Mouse (Mus musculus) small intestine, adult 2 months (tissue): ENCODE measurements around the gene Irf2. TPM values are rescaled to one million over a fixed set of nuclear protein-coding genes. Genes with fewer than 3 reads are reported as not detected.

Experiments
- H3K27ac ChIP-seq: fragments of 200-500 bp; 2 replicates; pipeline ENCODE4 v1.5.1; 2012; ENCODE audit warnings: low read depth, low read length, control low read depth, inconsistent platforms; ENCODE audit not compliant: insufficient read depth
- H3K27me3 ChIP-seq: fragments of 200-500 bp; 2 replicates; pipeline ENCODE4 v1.6.1; 2012; ENCODE audit warnings: mild to moderate bottlenecking, moderate library complexity, low read length, inconsistent platforms; ENCODE audit not compliant: control insufficient read depth, insufficient read depth
- H3K36me3 ChIP-seq: fragments of 200-500 bp; 2 replicates; pipeline ENCODE4 v1.6.1; 2012; ENCODE audit warnings: mild to moderate bottlenecking, low read length, control low read depth, inconsistent platforms; ENCODE audit not compliant: control insufficient read depth, insufficient read depth
- H3K4me1 ChIP-seq: fragments of 200-500 bp; 2 replicates; pipeline ENCODE4 v1.6.1; 2012; ENCODE audit warnings: low read length, inconsistent platforms, mixed read lengths; ENCODE audit not compliant: control insufficient read depth, insufficient read depth, insufficient read length
- H3K4me3 ChIP-seq: fragments of 200-500 bp; 2 replicates; pipeline ENCODE4 v1.5.1; 2012; ENCODE audit warnings: low read depth, mild to moderate bottlenecking, control low read depth, inconsistent platforms, low read length, moderate library complexity
- CTCF ChIP-seq: fragments of 200-500 bp; IDR thresholded peaks from 2 replicates; pipeline ENCODE4 v1.5.1; 2012; ENCODE audit warnings: low read depth, mild to moderate bottlenecking, control low read depth, inconsistent platforms, low read length, moderate library complexity, mixed read lengths; ENCODE audit not compliant: insufficient replicate concordance, insufficient read length; ENCODE audit errors: extremely low read depth
- POLR2A ChIP-seq: fragments of 200-500 bp; IDR thresholded peaks from 2 replicates; pipeline ENCODE4 v1.6.1; 2012; ENCODE audit warnings: low read depth, mild to moderate bottlenecking, control low read depth, inconsistent platforms, low read length, moderate library complexity
- whole genome bisulfite sequencing: fragments of 180-500 bp; shearing (Covaris S2); methylation state at CpG from one replicate; pipeline ENCODE4 v1.1.7; 2018; 5-methylcytosine and 5-hydroxymethylcytosine counted together
- polyA plus RNA-seq: library from polyadenylated mRNA; depleted of rRNA; stranded (reverse); fragments of >200 nt; gene quantifications from 2 replicates; pipeline ENCODE4 v1.2.3, GENCODE M21; 2012

Gene Irf2
- polyA plus RNA-seq, 1 experiment, result 29.6 TPM

- Histone ChIP-seq H3K27ac (peak overlapping the region; percentile 36), H3K4me3 (no peak overlapping the region), H3K27me3 (no peaks in the 10 kb centered on the region), H3K4me1 (peaks cover 34% of the 10 kb centered on the region), H3K36me3 (peaks cover 27% of the 10 kb centered on the region)
- 90% methylated on average over 5 of the region's 5 CpGs for WGBS
- no peak for TF ChIP-seq POLR2A
- no peak for TF ChIP-seq CTCF
Observed at GRCm38 (mm10) chr8:46794317-46794716, 54.8 kb downstream of the Irf2 start.

- WGBS, result 52% methylated on average over 5 of the region's 5 CpGs
- H3K36me3 ChIP-seq, result peaks cover 28% of the 10 kb centered on the region
- no peak overlapping the region for H3K27ac ChIP-seq
- TF ChIP-seq POLR2A (no peak), CTCF (no peak)
- H3K27me3 ChIP-seq, result no peaks in the 10 kb centered on the region
- peaks cover 9% of the 10 kb centered on the region; the same call in 1 of the 2 replicates for H3K4me1 ChIP-seq
- no peak overlapping the region for H3K4me3 ChIP-seq
Observed at GRCm38 (mm10) chr8:46799212-46799611, 59.7 kb downstream of the Irf2 start.

- peaks cover 6% of the 10 kb centered on the region; the same call in 1 of the 2 replicates for H3K4me1 ChIP-seq
- H3K27me3 ChIP-seq, result no peaks in the 10 kb centered on the region
- no peak overlapping the region for H3K4me3 ChIP-seq
- no peak overlapping the region for H3K27ac ChIP-seq
- TF ChIP-seq POLR2A, result no peak
- no peak for TF ChIP-seq CTCF
- H3K36me3 ChIP-seq, result peaks cover 25% of the 10 kb centered on the region
- 3% methylated on average over 2 of the region's 2 CpGs for WGBS
Observed at GRCm38 (mm10) chr8:46799706-46800105, 60.2 kb downstream of the Irf2 start.

GRCm38 (mm10) chr8:46801153-46801684, 61.7 kb downstream of the Irf2 start:
- Histone ChIP-seq H3K27ac (peak overlapping the region; percentile 9; the same call in 1 of the 2 replicates), H3K36me3 (peaks cover 23% of the 10 kb centered on the region), H3K27me3 (no peaks in the 10 kb centered on the region), H3K4me3 (no peak overlapping the region), H3K4me1 (peaks cover 7% of the 10 kb centered on the region; the same call in 1 of the 2 replicates)
- 7% methylated on average over 1 of the region's 1 CpGs for WGBS
- TF ChIP-seq POLR2A, result no peak
- TF ChIP-seq CTCF, result no peak

- WGBS, result 34% methylated on average over 2 of the region's 2 CpGs
- Histone ChIP-seq H3K27ac (no peak overlapping the region), H3K27me3 (no peaks in the 10 kb centered on the region), H3K36me3 (peaks cover 25% of the 10 kb centered on the region), H3K4me1 (peaks cover 7% of the 10 kb centered on the region; the same call in 1 of the 2 replicates), H3K4me3 (no peak overlapping the region)
- TF ChIP-seq POLR2A (no peak), CTCF (no peak)
Observed at GRCm38 (mm10) chr8:46802009-46802408, 62.5 kb downstream of the Irf2 start.

DNA sequence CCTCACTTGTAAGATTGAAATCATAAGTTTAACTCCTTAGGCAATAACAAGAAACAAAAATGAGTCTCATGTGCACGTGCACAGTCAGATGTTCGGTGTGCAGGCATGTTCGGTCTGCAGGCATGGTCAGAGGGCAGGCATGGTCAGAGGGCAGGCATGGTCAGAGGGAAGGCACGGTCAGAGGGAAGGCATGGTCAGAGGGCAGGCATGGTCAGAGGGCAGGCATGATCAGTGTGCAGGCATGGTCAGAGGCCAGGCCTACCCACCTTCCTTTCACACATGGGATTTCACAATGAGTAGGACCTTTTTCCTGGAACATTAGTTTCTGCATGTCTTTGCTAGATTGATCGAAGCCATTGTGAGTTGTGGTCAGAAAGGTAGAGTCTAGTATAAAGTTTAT, 65.2 kb downstream of the Irf2 start:
- TF ChIP-seq CTCF (no peak), POLR2A (no peak)
- no peak overlapping the region for H3K27ac ChIP-seq
- peaks cover 2% of the 10 kb centered on the region; the same call in 1 of the 2 replicates for H3K4me1 ChIP-seq
- no peak overlapping the region for H3K4me3 ChIP-seq
- H3K27me3 ChIP-seq, result no peaks in the 10 kb centered on the region
- peaks cover 30% of the 10 kb centered on the region for H3K36me3 ChIP-seq
- WGBS, result 89% methylated on average over 5 of the region's 5 CpGs

- Histone ChIP-seq H3K4me1 (peaks cover 3% of the 10 kb centered on the region; the same call in 1 of the 2 replicates), H3K27me3 (no peaks in the 10 kb centered on the region), H3K27ac (peak overlapping the region; percentile 78), H3K36me3 (peaks cover 44% of the 10 kb centered on the region), H3K4me3 (peak overlapping the region; percentile 31; the same call in 1 of the 2 replicates)
- TF ChIP-seq CTCF (no peak), POLR2A (no peak)
- WGBS, result 45% methylated on average over 11 of the region's 11 CpGs
Observed at GRCm38 (mm10) chr8:46811021-46811622, 71.6 kb downstream of the Irf2 start.

GRCm38 (mm10) chr8:46811944-46812343, 72.4 kb downstream of the Irf2 start:
- no peaks in the 10 kb centered on the region for H3K27me3 ChIP-seq
- peaks cover 3% of the 10 kb centered on the region; the same call in 1 of the 2 replicates for H3K4me1 ChIP-seq
- H3K27ac ChIP-seq, result peak overlapping the region; percentile 72
- no peak overlapping the region for H3K4me3 ChIP-seq
- 84% methylated on average over 2 of the region's 2 CpGs for WGBS
- TF ChIP-seq CTCF, result no peak
- no peak for TF ChIP-seq POLR2A
- H3K36me3 ChIP-seq, result peaks cover 40% of the 10 kb centered on the region
